Mouse (Mus musculus): ENCODE results near the gene Vamp2. TPM values are rescaled to one million over a fixed set of nuclear protein-coding genes. Genes with fewer than 3 reads are reported as not detected.

The Vamp2 gene
- polyA plus RNA-seq, 1 experiment from 2014 or later = 50.3 TPM

DNA sequence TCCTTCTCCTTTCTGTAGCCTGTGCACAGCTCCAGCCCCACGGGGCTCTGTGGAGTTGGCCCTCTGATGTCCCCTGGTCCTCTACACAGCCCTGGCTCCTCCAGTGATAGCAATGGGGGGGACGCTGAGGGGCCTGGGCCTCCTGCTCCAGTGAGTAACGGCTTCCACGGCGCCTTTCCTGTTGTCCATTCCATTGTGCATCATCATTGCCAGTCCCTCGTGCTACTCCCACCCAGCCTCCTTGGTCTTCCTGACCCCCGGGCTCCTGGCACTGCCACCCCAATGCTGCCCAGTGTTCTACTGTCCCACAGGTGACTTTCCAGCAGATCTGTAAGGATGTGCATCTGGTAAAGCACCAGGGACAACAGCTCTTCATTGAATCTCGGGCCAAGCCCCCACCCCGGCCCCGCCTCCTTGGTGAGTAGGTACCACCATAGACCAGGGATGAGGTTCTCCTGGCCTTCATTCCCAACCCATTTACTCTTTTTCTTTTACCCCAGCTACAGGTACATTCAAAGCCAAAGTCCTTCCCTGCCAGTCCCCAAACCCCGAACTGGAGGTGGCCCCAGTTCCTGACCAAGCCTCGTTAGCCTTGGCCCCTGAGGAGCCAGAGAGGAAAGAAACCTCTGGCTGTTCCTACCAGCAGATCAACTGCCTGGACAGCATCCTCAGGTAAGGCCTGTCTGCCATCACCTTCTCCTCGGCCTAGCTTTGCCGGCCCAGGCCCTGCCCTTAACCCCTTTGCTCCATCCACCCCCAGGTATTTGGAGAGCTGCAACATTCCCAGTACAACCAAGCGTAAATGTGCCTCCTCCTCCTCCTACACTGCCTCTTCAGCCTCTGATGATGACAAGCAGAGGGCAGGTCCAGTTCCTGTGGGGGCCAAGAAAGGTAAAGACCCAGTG, 15.5 kb downstream of the Vamp2 start:
- no peaks in the 10 kb centered on the region for H3K4me1 ChIP-seq (replicated peaks; ENCODE audit: control insufficient read depth, insufficient read depth, low read length)
- no peaks in the 10 kb centered on the region for H3K27me3 ChIP-seq (replicated peaks; ENCODE audit: control insufficient read depth, insufficient read depth, low read length)
- no peaks in the 10 kb centered on the region for H3K9me3 ChIP-seq (ENCODE audit: control insufficient read depth)
- no peak for TF ChIP-seq CTCF (IDR thresholded peaks at IDR 0.05; ENCODE audit: low read depth)
- H3K4me2 ChIP-seq (replicated peaks; ENCODE audit: low read depth) = no peak overlapping the region
- H3K4me3 ChIP-seq (ENCODE audit: low read depth, low read length) = no peak overlapping the region
- peaks cover 87% of the 10 kb centered on the region for H3K36me3 ChIP-seq (ENCODE audit: control insufficient read depth, insufficient read depth)
- H3K27ac ChIP-seq (ENCODE audit: low read depth, low read length) = no peak overlapping the region
- WGBS = 89% methylated on average over 15 of the region's 15 CpGs
- no peak for ATAC-seq
- H3K9ac ChIP-seq (ENCODE audit: low read depth, low read length) = no peak overlapping the region

DNA sequence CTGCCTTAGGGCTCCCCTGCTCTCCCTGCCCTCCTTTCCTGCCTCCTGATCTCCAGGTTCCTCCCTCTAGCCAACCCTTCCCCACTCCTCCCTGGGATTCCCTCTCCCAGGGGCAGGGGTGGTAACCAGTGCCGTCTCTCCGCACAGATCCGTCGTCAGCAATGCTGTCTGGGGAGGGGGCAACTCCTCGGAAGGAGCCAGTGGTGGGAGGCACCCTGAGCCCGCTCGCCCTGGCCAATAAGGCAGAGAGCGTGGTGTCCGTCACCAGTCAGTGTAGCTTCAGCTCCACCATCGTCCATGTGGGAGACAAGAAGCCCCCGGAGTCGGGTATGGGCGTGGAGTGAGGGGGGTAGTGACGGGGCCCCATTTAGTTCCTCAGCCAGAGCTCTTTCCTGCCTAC, 16.2 kb downstream of the Vamp2 start:
- no peaks in the 10 kb centered on the region for H3K27me3 ChIP-seq (replicated peaks; ENCODE audit: control insufficient read depth, insufficient read depth, low read length)
- H3K9me3 ChIP-seq (ENCODE audit: control insufficient read depth) = no peaks in the 10 kb centered on the region
- no peak overlapping the region for H3K27ac ChIP-seq (ENCODE audit: low read depth, low read length)
- no peak overlapping the region for H3K4me3 ChIP-seq (ENCODE audit: low read depth, low read length)
- peaks cover 94% of the 10 kb centered on the region for H3K36me3 ChIP-seq (ENCODE audit: control insufficient read depth, insufficient read depth)
- WGBS = 89% methylated on average over 14 of the region's 14 CpGs
- no peak overlapping the region for H3K9ac ChIP-seq (ENCODE audit: low read depth, low read length)
- TF ChIP-seq CTCF (IDR thresholded peaks at IDR 0.05; ENCODE audit: low read depth) = no peak
- ATAC-seq = no peak
- no peak overlapping the region for H3K4me2 ChIP-seq (replicated peaks; ENCODE audit: low read depth)
- H3K4me1 ChIP-seq (replicated peaks; ENCODE audit: control insufficient read depth, insufficient read depth, low read length) = no peaks in the 10 kb centered on the region

DNA sequence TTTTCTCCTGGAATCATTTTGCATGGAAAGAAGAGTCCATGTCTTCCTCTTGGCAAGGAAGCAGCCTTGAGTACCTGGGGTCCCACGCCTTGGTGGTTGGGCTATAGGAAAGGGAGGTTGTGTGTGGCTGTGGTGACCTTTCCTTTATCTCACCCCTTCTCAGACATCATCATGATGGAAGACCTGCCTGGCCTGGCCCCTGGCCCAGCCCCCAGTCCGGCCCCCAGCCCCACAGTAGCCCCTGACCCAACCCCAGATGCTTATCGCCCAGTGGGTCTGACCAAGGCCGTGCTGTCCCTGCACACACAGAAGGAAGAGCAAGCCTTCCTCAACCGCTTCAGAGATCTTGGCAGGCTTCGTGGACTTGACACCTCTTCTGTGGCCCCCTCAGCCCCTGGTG, 16.9 kb downstream of the Vamp2 start:
- 82% methylated on average over 6 of the region's 6 CpGs for WGBS
- Histone ChIP-seq H3K27me3 (replicated peaks; ENCODE audit: control insufficient read depth, insufficient read depth, low read length) (no peaks in the 10 kb centered on the region), H3K27ac (ENCODE audit: low read depth, low read length) (no peak overlapping the region), H3K9ac (ENCODE audit: low read depth, low read length) (no peak overlapping the region), H3K4me3 (ENCODE audit: low read depth, low read length) (no peak overlapping the region), H3K9me3 (ENCODE audit: control insufficient read depth) (no peaks in the 10 kb centered on the region), H3K4me2 (replicated peaks; ENCODE audit: low read depth) (no peak overlapping the region), H3K36me3 (ENCODE audit: control insufficient read depth, insufficient read depth) (peaks cover 93% of the 10 kb centered on the region), H3K4me1 (replicated peaks; ENCODE audit: control insufficient read depth, insufficient read depth, low read length) (no peaks in the 10 kb centered on the region)
- TF ChIP-seq CTCF (IDR thresholded peaks at IDR 0.05; ENCODE audit: low read depth) = no peak
- ATAC-seq = no peak

DNA sequence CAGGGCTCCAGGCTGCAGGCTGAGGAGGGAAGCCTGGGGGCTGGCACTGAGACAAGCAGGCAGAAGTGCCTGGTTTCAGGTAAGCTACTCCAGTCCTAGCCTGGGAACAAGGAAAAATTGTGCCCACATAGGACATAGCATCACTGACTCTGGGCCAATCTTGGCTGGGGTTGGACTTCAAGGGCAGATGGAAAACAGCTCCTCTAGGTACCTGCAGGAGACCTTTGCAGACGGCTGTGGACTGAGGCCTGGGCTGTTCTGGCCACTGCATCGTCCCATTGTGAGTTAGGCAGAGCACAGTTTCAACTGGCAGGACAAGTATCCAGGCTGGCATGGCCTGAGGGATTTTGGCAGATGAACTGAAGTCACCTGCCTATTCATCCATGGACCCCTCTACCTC, 17.5 kb downstream of the Vamp2 start:
- Histone ChIP-seq H3K9me3 (ENCODE audit: control insufficient read depth) (no peaks in the 10 kb centered on the region), H3K36me3 (ENCODE audit: control insufficient read depth, insufficient read depth) (peaks cover 88% of the 10 kb centered on the region), H3K4me1 (replicated peaks; ENCODE audit: control insufficient read depth, insufficient read depth, low read length) (no peaks in the 10 kb centered on the region), H3K9ac (ENCODE audit: low read depth, low read length) (no peak overlapping the region), H3K4me3 (ENCODE audit: low read depth, low read length) (no peak overlapping the region), H3K27ac (ENCODE audit: low read depth, low read length) (no peak overlapping the region), H3K27me3 (replicated peaks; ENCODE audit: control insufficient read depth, insufficient read depth, low read length) (no peaks in the 10 kb centered on the region), H3K4me2 (replicated peaks; ENCODE audit: low read depth) (no peak overlapping the region)
- no peak for ATAC-seq
- TF ChIP-seq CTCF (IDR thresholded peaks at IDR 0.05; ENCODE audit: low read depth) = no peak
- 74% methylated on average over 2 of the region's 2 CpGs for WGBS

DNA sequence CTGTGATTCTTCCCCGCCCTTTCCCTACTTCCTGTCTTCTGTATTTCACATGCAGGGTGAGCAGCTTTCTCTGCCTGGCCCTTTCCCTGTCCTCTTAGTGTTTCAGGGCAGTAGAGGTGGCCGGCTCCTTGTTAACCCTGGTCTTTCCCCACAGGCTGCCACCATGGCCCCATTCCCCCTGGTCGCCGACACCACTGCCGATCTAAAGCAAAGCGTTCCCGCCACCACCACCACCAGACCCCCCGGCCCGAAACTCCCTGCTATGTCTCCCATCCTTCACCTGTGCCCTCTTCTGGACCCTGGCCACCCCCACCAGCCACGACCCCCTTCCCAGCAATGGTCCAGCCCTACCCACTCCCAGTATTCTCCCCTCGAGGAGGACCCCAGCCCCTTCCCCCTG, 18.0 kb downstream of the Vamp2 start:
- Histone ChIP-seq H3K4me2 (replicated peaks; ENCODE audit: low read depth) (no peak overlapping the region), H3K27me3 (replicated peaks; ENCODE audit: control insufficient read depth, insufficient read depth, low read length) (no peaks in the 10 kb centered on the region), H3K36me3 (ENCODE audit: control insufficient read depth, insufficient read depth) (peaks cover 82% of the 10 kb centered on the region), H3K4me1 (replicated peaks; ENCODE audit: control insufficient read depth, insufficient read depth, low read length) (no peaks in the 10 kb centered on the region), H3K9ac (ENCODE audit: low read depth, low read length) (no peak overlapping the region), H3K9me3 (ENCODE audit: control insufficient read depth) (no peaks in the 10 kb centered on the region), H3K27ac (ENCODE audit: low read depth, low read length) (no peak overlapping the region), H3K4me3 (ENCODE audit: low read depth, low read length) (no peak overlapping the region)
- no peak for ATAC-seq
- no peak for TF ChIP-seq CTCF (IDR thresholded peaks at IDR 0.05; ENCODE audit: low read depth)
- WGBS = 90% methylated on average over 11 of the region's 11 CpGs

DNA sequence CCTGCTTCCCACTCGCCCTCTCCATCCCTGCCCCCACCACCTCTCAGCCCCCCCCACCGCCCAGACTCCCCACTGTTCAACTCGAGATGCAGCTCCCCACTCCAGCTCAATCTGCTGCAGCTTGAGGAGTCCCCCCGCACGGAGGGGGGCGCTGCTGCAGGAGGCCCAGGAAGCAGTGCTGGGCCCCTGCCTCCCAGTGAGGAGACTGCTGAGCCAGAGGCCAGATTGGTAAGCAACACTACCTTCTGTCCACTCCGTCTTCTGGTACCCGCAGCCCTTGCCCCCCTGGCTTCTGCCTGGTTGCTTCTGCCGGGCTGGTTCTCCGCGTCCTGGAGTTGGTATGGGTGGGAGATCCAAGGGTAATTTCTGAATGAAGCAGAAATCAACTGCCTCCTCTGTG, 18.6 kb downstream of the Vamp2 start:
- 90% methylated on average over 11 of the region's 11 CpGs for WGBS
- H3K36me3 ChIP-seq (ENCODE audit: control insufficient read depth, insufficient read depth) = peaks cover 77% of the 10 kb centered on the region
- H3K9ac ChIP-seq (ENCODE audit: low read depth, low read length) = no peak overlapping the region
- no peak overlapping the region for H3K4me3 ChIP-seq (ENCODE audit: low read depth, low read length)
- H3K27ac ChIP-seq (ENCODE audit: low read depth, low read length) = no peak overlapping the region
- no peak for ATAC-seq
- H3K27me3 ChIP-seq (replicated peaks; ENCODE audit: control insufficient read depth, insufficient read depth, low read length) = no peaks in the 10 kb centered on the region
- H3K4me2 ChIP-seq (replicated peaks; ENCODE audit: low read depth) = no peak overlapping the region
- no peak for TF ChIP-seq CTCF (IDR thresholded peaks at IDR 0.05; ENCODE audit: low read depth)
- no peaks in the 10 kb centered on the region for H3K9me3 ChIP-seq (ENCODE audit: control insufficient read depth)
- no peaks in the 10 kb centered on the region for H3K4me1 ChIP-seq (replicated peaks; ENCODE audit: control insufficient read depth, insufficient read depth, low read length)

Data from intestine, postnatal 0 days (tissue).